In the genomic region with DNA sequence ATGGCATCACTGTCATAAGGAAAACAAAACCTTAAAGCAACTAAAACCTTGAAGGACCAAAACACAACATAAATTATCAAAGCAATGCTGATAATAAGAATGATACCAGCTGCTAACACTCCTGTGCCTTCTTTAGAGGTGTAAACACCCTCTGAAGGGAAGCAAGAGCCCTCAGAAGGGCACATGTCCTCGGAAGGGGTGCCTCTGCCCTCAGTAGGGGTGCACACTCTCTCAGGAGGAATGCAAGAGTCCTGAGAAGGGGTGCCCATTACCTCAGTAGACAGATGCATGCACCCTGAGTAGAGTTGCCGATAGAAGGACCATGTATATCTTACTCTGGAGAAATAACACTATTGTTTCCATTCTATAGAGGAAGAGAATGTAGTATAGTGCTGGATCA, we compare ENCODE assay signal across 23 mouse cellular contexts.
DNase-seq lines count a peak whose midpoint lies in the region; ATAC-seq and TF ChIP-seq lines count a peak whose summit lies in the region.
"Had no signal": no experiment of that assay in that cellular context is flagged by ENCODE, and none has a peak within 500 bp of the region (broad histone marks: within the 10 kb centered on the region; RNA-seq: fewer than 3 reads in every experiment).

No protein-coding gene starts in this region.

- H3K4me2 ChIP-seq in intestine, embryonic 14.5 days (ENCODE audit: low read length), result no peak overlapping the region
- H3K4me2 ChIP-seq in intestine, embryonic 15.5 days (replicated peaks), result no peak overlapping the region
- no peak overlapping the region for H3K4me2 ChIP-seq in liver, embryonic 12.5 days
- H3K4me2 ChIP-seq: forebrain, embryonic 13.5 days; heart, embryonic 13.5 days; hindbrain, embryonic 13.5 days had no signal

- no peak for TF ChIP-seq POLR2A in liver, adult 2 months (IDR thresholded peaks at IDR 0.05; ENCODE audit: extremely low read depth, insufficient read depth, low read length)

- no peaks in the 10 kb centered on the region for H3K27me3 ChIP-seq in intestine, embryonic 14.5 days (replicated peaks; ENCODE audit: control insufficient read depth, insufficient read depth, low read length)
- H3K27me3 ChIP-seq in intestine, embryonic 15.5 days (replicated peaks), result no peaks in the 10 kb centered on the region
- H3K27me3 ChIP-seq in liver, adult 2 months (ENCODE audit: control insufficient read depth, insufficient read depth, low read length), result no peaks in the 10 kb centered on the region
- H3K27me3 ChIP-seq in liver, embryonic 12.5 days (replicated peaks), result no peaks in the 10 kb centered on the region
- H3K27me3 ChIP-seq: CH12.LX; forebrain, embryonic 13.5 days; heart, embryonic 13.5 days; hindbrain, embryonic 13.5 days; Patski had no signal

- ATAC-seq in intestine, embryonic 14.5 days (replicated peaks; ENCODE audit: low FRiP score, low TSS enrichment, low read depth), result no peak
- ATAC-seq in intestine, embryonic 15.5 days, result no peak
- ATAC-seq in liver, embryonic 12.5 days, result no peak
- ATAC-seq: forebrain, embryonic 13.5 days; forebrain, embryonic 16.5 days; hindbrain, embryonic 16.5 days; Patski had no signal

- H3K4me3 ChIP-seq in intestine, embryonic 14.5 days (ENCODE audit: low read depth, low read length), result no peak overlapping the region
- no peak overlapping the region for H3K4me3 ChIP-seq in intestine, embryonic 15.5 days (replicated peaks)
- no peak overlapping the region for H3K4me3 ChIP-seq in liver, adult 2 months (ENCODE audit: insufficient read depth, low read depth, low read length)
- H3K4me3 ChIP-seq in liver, embryonic 12.5 days, result no peak overlapping the region
- H3K4me3 ChIP-seq: forebrain, embryonic 10.5 days; forebrain, embryonic 13.5 days; heart, embryonic 13.5 days; hindbrain, embryonic 10.5 days; hindbrain, embryonic 13.5 days had no signal

- H3K79me2 ChIP-seq in liver, adult 2 months (ENCODE audit: control insufficient read depth, insufficient read depth, low read length), result peaks cover 26% of the 10 kb centered on the region

- H3K9ac ChIP-seq in intestine, embryonic 14.5 days (ENCODE audit: low read length), result no peak overlapping the region
- no peak overlapping the region for H3K9ac ChIP-seq in intestine, embryonic 15.5 days
- H3K9ac ChIP-seq in liver, adult 2 months (ENCODE audit: low read depth, low read length), result no peak overlapping the region
- no peak overlapping the region for H3K9ac ChIP-seq in liver, embryonic 12.5 days
- H3K9ac ChIP-seq: forebrain, embryonic 13.5 days; heart, embryonic 13.5 days; hindbrain, embryonic 13.5 days had no signal

- DNase-seq in heart, adult 11 months, result peak; percentile 79
- DNase-seq in heart, postnatal 4 days, result no peak
- peak; percentile 31 for DNase-seq in intestine, embryonic 14.5 days (ENCODE audit: low spot score)
- no peak for DNase-seq in liver, adult 2 months (ENCODE audit: extremely low read depth, low read depth, low spot score)
- DNase-seq: adrenal gland, postnatal 10 days; adrenal gland, postnatal 36 days; B cell, adult 2 months; cerebellum, adult 18-20 months; cerebellum, adult 9-10 months; cerebellum, postnatal 14 days; gastrocnemius, postnatal 25 days had no signal

- no peaks in the 10 kb centered on the region for H3K36me3 ChIP-seq in intestine, embryonic 14.5 days (ENCODE audit: control insufficient read depth, insufficient read depth, low read length)
- no peaks in the 10 kb centered on the region for H3K36me3 ChIP-seq in intestine, embryonic 15.5 days
- H3K36me3 ChIP-seq in liver, adult 2 months (ENCODE audit: control insufficient read depth, insufficient read depth, low read length), result 0 out of 2 replicates have a peak, but pooled peaks cover 3% of the 10 kb centered on the region
- H3K36me3 ChIP-seq in liver, embryonic 12.5 days, result no peaks in the 10 kb centered on the region
- H3K36me3 ChIP-seq: hindbrain, embryonic 13.5 days had no signal

- peaks cover 10% of the 10 kb centered on the region; the same call in 1 of the 2 replicates for H3K4me1 ChIP-seq in intestine, embryonic 14.5 days (replicated peaks; ENCODE audit: control insufficient read depth, insufficient read depth, low read length)
- H3K4me1 ChIP-seq in intestine, embryonic 15.5 days (replicated peaks), result peaks cover 21% of the 10 kb centered on the region; the same call in 1 of the 2 replicates
- peaks cover 27% of the 10 kb centered on the region for H3K4me1 ChIP-seq in liver, adult 2 months (ENCODE audit: control insufficient read depth, insufficient read depth, low read length)
- peaks cover 10% of the 10 kb centered on the region for H3K4me1 ChIP-seq in liver, embryonic 12.5 days

- TF ChIP-seq CTCF in liver, adult 2 months (IDR thresholded peaks at IDR 0.05; ENCODE audit: low read depth, low read length), result no peak

- H3K27ac ChIP-seq in intestine, embryonic 14.5 days (ENCODE audit: low read depth), result no peak overlapping the region
- no peak overlapping the region for H3K27ac ChIP-seq in intestine, embryonic 15.5 days
- H3K27ac ChIP-seq in liver, adult 2 months (replicated peaks; ENCODE audit: insufficient read depth, low read depth, low read length), result peak overlapping the region; percentile 54
- no peak overlapping the region for H3K27ac ChIP-seq in liver, embryonic 12.5 days
- H3K27ac ChIP-seq: forebrain, embryonic 10.5 days; forebrain, embryonic 13.5 days; heart, embryonic 13.5 days; hindbrain, embryonic 10.5 days; hindbrain, embryonic 13.5 days had no signal

- 84% methylated on average over 2 of the region's 2 CpGs for WGBS in intestine, embryonic 14.5 days
- 79% methylated on average over 2 of the region's 2 CpGs for WGBS in intestine, embryonic 15.5 days
- WGBS in liver, adult 2 months, result 88% methylated on average over 2 of the region's 2 CpGs
- 67% methylated on average over 2 of the region's 2 CpGs for WGBS in liver, embryonic 12.5 days (ENCODE audit: insufficient replicate concordance)

- H3K9me3 ChIP-seq in intestine, embryonic 14.5 days (ENCODE audit: control insufficient read depth, low read length), result no peaks in the 10 kb centered on the region
- H3K9me3 ChIP-seq in intestine, embryonic 15.5 days, result no peaks in the 10 kb centered on the region
- H3K9me3 ChIP-seq in liver, embryonic 12.5 days (replicated peaks), result no peaks in the 10 kb centered on the region
- H3K9me3 ChIP-seq: forebrain, embryonic 10.5 days; forebrain, embryonic 13.5 days; G1E; heart, embryonic 13.5 days; hindbrain, embryonic 10.5 days; hindbrain, embryonic 13.5 days had no signal

Comparison
In these comparisons a context has a peak if more than half of its experiments do, and no peak if none do; other contexts are left out.
1. DNase-seq: peak in heart, adult 11 months (single experiment) and intestine, embryonic 14.5 days (single experiment); none in heart, postnatal 4 days (single experiment) and liver, adult 2 months (single experiment).